Mouse (Mus musculus) lung, postnatal 10 days (tissue): Measurements from ENCODE around the gene Nfil3.

Experiments
- DNase-seq: peaks from one replicate; pipeline ENCODE4 v3.0.0; 2021

The Nfil3 gene

GRCm38 (mm10) chr13:52980951-52981421, at the start of gene Nfil3:
Nfil3 (minus strand) TSS chr13:52981073.
- peak; percentile 85 for DNase-seq

- DNase-seq = no peak
Observed at GRCm38 (mm10) chr13:53024285-53024684, 43.4 kb upstream of the Nfil3 start.

- DNase-seq = no peak
Observed at GRCm38 (mm10) chr13:53020282-53020681, 39.4 kb upstream of the Nfil3 start.

- DNase-seq = peak; percentile 19
Observed at GRCm38 (mm10) chr13:53019532-53019931, 38.7 kb upstream of the Nfil3 start.

- no peak for DNase-seq
Observed at GRCm38 (mm10) chr13:53018976-53019375, 38.1 kb upstream of the Nfil3 start.

- DNase-seq = peak; percentile 58
Observed at GRCm38 (mm10) chr13:53017983-53018382, 37.1 kb upstream of the Nfil3 start.

- no peak for DNase-seq
Observed at GRCm38 (mm10) chr13:53017117-53017516, 36.2 kb upstream of the Nfil3 start.

GRCm38 (mm10) chr13:53011426-53011825, 30.6 kb upstream of the Nfil3 start:
- no peak for DNase-seq

GRCm38 (mm10) chr13:53008489-53009184, 27.8 kb upstream of the Nfil3 start:
- DNase-seq = peak; percentile 75

GRCm38 (mm10) chr13:53007781-53008180, 26.9 kb upstream of the Nfil3 start:
- DNase-seq = no peak

- no peak for DNase-seq
Observed at GRCm38 (mm10) chr13:53003286-53003685, 22.4 kb upstream of the Nfil3 start.

GRCm38 (mm10) chr13:53001511-53001935, 20.6 kb upstream of the Nfil3 start:
- DNase-seq = peak; percentile 78

GRCm38 (mm10) chr13:53000481-53000880, 19.6 kb upstream of the Nfil3 start:
- DNase-seq = no peak

- no peak for DNase-seq
Observed at GRCm38 (mm10) chr13:52998541-52998940, 17.7 kb upstream of the Nfil3 start.

- no peak for DNase-seq
Observed at GRCm38 (mm10) chr13:52997806-52998205, 16.9 kb upstream of the Nfil3 start.

GRCm38 (mm10) chr13:52996201-52996600, 15.3 kb upstream of the Nfil3 start:
- DNase-seq = no peak

- DNase-seq = no peak
Observed at GRCm38 (mm10) chr13:52994197-52994881, 13.5 kb upstream of the Nfil3 start.

- no peak for DNase-seq
Observed at GRCm38 (mm10) chr13:52990139-52990538, 9.3 kb upstream of the Nfil3 start.

GRCm38 (mm10) chr13:52989005-52989404, 8.1 kb upstream of the Nfil3 start:
- DNase-seq = no peak

GRCm38 (mm10) chr13:52987880-52988279, 7.0 kb upstream of the Nfil3 start:
- DNase-seq = no peak

GRCm38 (mm10) chr13:52986215-52986780, 5.4 kb upstream of the Nfil3 start:
- no peak for DNase-seq

- peak; percentile 30 for DNase-seq
Observed at GRCm38 (mm10) chr13:52985508-52986214, 4.8 kb upstream of the Nfil3 start.

- DNase-seq = peak; percentile 94
Observed at GRCm38 (mm10) chr13:52982703-52983102, 1.8 kb upstream of the Nfil3 start.
